Mouse (Mus musculus): ENCODE measurements around the gene Spef1. TPM values are rescaled to one million over a fixed set of nuclear protein-coding genes. Genes with fewer than 3 reads are reported as not detected.

Gene Spef1
- polyA plus RNA-seq, 1 experiment = 1.5 TPM

GRCm38 (mm10) chr2:131128636-131129157 is 58.4 kb downstream of the Spef1 start:
- Histone ChIP-seq H3K36me3 (replicated peaks; ENCODE audit: low read length) (no peaks in the 10 kb centered on the region), H3K4me1 (peaks cover 61% of the 10 kb centered on the region), H3K4me3 (replicated peaks) (no peak overlapping the region), H3K9me3 (no peaks in the 10 kb centered on the region), H3K27me3 (replicated peaks) (peaks cover 47% of the 10 kb centered on the region)
- TF ChIP-seq FLI1 (IDR thresholded peaks at IDR 0.05; ENCODE audit: low read length) (no peak), GATA1 (IDR thresholded peaks at IDR 0.05; ENCODE audit: borderline replicate concordance, low read length) (no peak)

GRCm38 (mm10) chr2:131128211-131128610 is 58.9 kb downstream of the Spef1 start:
- no peak for TF ChIP-seq FLI1 (IDR thresholded peaks at IDR 0.05; ENCODE audit: low read length)
- TF ChIP-seq GATA1 (IDR thresholded peaks at IDR 0.05; ENCODE audit: borderline replicate concordance, low read length) = no peak

GRCm38 (mm10) chr2:131127161-131127730 is 59.8 kb downstream of the Spef1 start, which contains the start of gene Hspa12b:
TSS of gene Hspa12b (plus strand) at chr2:131127280.
- TF ChIP-seq GATA1 (IDR thresholded peaks at IDR 0.05; ENCODE audit: borderline replicate concordance, low read length) (no peak), FLI1 (IDR thresholded peaks at IDR 0.05; ENCODE audit: low read length) (no peak)
- no peaks in the 10 kb centered on the region for H3K36me3 ChIP-seq (replicated peaks; ENCODE audit: low read length)
- H3K9me3 ChIP-seq = no peaks in the 10 kb centered on the region
- peaks cover 47% of the 10 kb centered on the region for H3K27me3 ChIP-seq (replicated peaks)
- H3K4me3 ChIP-seq (replicated peaks) = peak within 1 kb of the TSS; percentile 89
- peaks cover 75% of the 10 kb centered on the region for H3K4me1 ChIP-seq

More at GRCm38 (mm10) chr2:131128211-131128610, 58.9 kb downstream of the Spef1 start:
- Histone ChIP-seq H3K4me3 (replicated peaks) (peak overlapping the region; percentile 57), H3K4me1 (peaks cover 66% of the 10 kb centered on the region), H3K27me3 (replicated peaks) (peaks cover 47% of the 10 kb centered on the region), H3K36me3 (replicated peaks; ENCODE audit: low read length) (no peaks in the 10 kb centered on the region), H3K9me3 (no peaks in the 10 kb centered on the region)

GRCm38 (mm10) chr2:131125964-131126815 is 60.9 kb downstream of the Spef1 start:
- H3K9me3 ChIP-seq = no peaks in the 10 kb centered on the region
- no peaks in the 10 kb centered on the region for H3K36me3 ChIP-seq (replicated peaks; ENCODE audit: low read length)
- H3K4me1 ChIP-seq = peaks cover 68% of the 10 kb centered on the region
- H3K27me3 ChIP-seq (replicated peaks) = peaks cover 47% of the 10 kb centered on the region
- no peak overlapping the region for H3K4me3 ChIP-seq (replicated peaks)
- TF ChIP-seq GATA1 (IDR thresholded peaks at IDR 0.05; ENCODE audit: borderline replicate concordance, low read length) (no peak), FLI1 (IDR thresholded peaks at IDR 0.05; ENCODE audit: low read length) (no peak)

GRCm38 (mm10) chr2:131125157-131125963 is 61.7 kb downstream of the Spef1 start:
- Histone ChIP-seq H3K36me3 (replicated peaks; ENCODE audit: low read length) (no peaks in the 10 kb centered on the region), H3K27me3 (replicated peaks) (peaks cover 47% of the 10 kb centered on the region), H3K4me1 (peaks cover 68% of the 10 kb centered on the region), H3K4me3 (replicated peaks) (no peak overlapping the region), H3K9me3 (no peaks in the 10 kb centered on the region)
- TF ChIP-seq FLI1 (IDR thresholded peaks at IDR 0.05; ENCODE audit: low read length) = no peak
- TF ChIP-seq GATA1 (IDR thresholded peaks at IDR 0.05; ENCODE audit: borderline replicate concordance, low read length) = no peak

GRCm38 (mm10) chr2:131124166-131124565 is 62.9 kb downstream of the Spef1 start:
- peak overlapping the region; percentile 53 for H3K4me3 ChIP-seq (replicated peaks)
- no peaks in the 10 kb centered on the region for H3K36me3 ChIP-seq (replicated peaks; ENCODE audit: low read length)
- TF ChIP-seq FLI1 (IDR thresholded peaks at IDR 0.05; ENCODE audit: low read length) = no peak
- TF ChIP-seq GATA1 (IDR thresholded peaks at IDR 0.05; ENCODE audit: borderline replicate concordance, low read length) = no peak
- peaks cover 73% of the 10 kb centered on the region for H3K4me1 ChIP-seq
- H3K9me3 ChIP-seq = no peaks in the 10 kb centered on the region
- H3K27me3 ChIP-seq (replicated peaks) = peaks cover 43% of the 10 kb centered on the region

Other genes starting within 250 kb of the Spef1 start
- gene Gfra4, start 144.2 kb downstream of the Spef1 start, polyA plus RNA-seq (2012; ENCODE audit: insufficient read depth, low replicate concordance) = 1.3 TPM in 1 of 2 replicates, not detected in the other
- 1.9 and 6.0 TPM in 2 replicates for gene Adam33, start 123.5 kb downstream of the Spef1 start, polyA plus RNA-seq (2012; ENCODE audit: insufficient read depth, low replicate concordance)
- gene Siglec1, start 100.5 kb downstream of the Spef1 start, polyA plus RNA-seq (2012; ENCODE audit: insufficient read depth, low replicate concordance) = 7.1 and 11.8 TPM in 2 replicates
- 0.36 TPM in 1 of 2 replicates, not detected in the other for gene Hspa12b, start 60.0 kb downstream of the Spef1 start, polyA plus RNA-seq (2012; ENCODE audit: insufficient read depth, low replicate concordance)
- gene Gm11037, start 53.8 kb downstream of the Spef1 start, polyA plus RNA-seq (2012; ENCODE audit: insufficient read depth, low replicate concordance) = not detected in 2 replicates
- gene 1700037H04Rik, start 27.2 kb downstream of the Spef1 start, polyA plus RNA-seq (2012; ENCODE audit: insufficient read depth, low replicate concordance) = 322 and 610 TPM in 2 replicates
- 147 and 259 TPM in 2 replicates for gene Cenpb, start 7.2 kb downstream of the Spef1 start, polyA plus RNA-seq (2012; ENCODE audit: insufficient read depth, low replicate concordance)
- 10.8 and 13.1 TPM in 2 replicates for gene Cdc25b, start 333 bp downstream of the Spef1 start, polyA plus RNA-seq (2012; ENCODE audit: insufficient read depth, low replicate concordance)
- 7.7 and 14.6 TPM in 2 replicates for gene Ap5s1, start 19.8 kb upstream of the Spef1 start, polyA plus RNA-seq (2012; ENCODE audit: insufficient read depth, low replicate concordance)
- 12.8 and 15.6 TPM in 2 replicates for gene Mavs, start 46.8 kb upstream of the Spef1 start, polyA plus RNA-seq (2012; ENCODE audit: insufficient read depth, low replicate concordance)
- 8.5 and 15.6 TPM in 2 replicates for gene Pank2, start 75.2 kb upstream of the Spef1 start, polyA plus RNA-seq (2012; ENCODE audit: insufficient read depth, low replicate concordance)
- 0.15 and 7.5 TPM in 2 replicates for gene Rnf24, start 165.6 kb upstream of the Spef1 start, polyA plus RNA-seq (2012; ENCODE audit: insufficient read depth, low replicate concordance)